Mouse (Mus musculus): Measurements from ENCODE around the gene Itsn1.

DNA sequence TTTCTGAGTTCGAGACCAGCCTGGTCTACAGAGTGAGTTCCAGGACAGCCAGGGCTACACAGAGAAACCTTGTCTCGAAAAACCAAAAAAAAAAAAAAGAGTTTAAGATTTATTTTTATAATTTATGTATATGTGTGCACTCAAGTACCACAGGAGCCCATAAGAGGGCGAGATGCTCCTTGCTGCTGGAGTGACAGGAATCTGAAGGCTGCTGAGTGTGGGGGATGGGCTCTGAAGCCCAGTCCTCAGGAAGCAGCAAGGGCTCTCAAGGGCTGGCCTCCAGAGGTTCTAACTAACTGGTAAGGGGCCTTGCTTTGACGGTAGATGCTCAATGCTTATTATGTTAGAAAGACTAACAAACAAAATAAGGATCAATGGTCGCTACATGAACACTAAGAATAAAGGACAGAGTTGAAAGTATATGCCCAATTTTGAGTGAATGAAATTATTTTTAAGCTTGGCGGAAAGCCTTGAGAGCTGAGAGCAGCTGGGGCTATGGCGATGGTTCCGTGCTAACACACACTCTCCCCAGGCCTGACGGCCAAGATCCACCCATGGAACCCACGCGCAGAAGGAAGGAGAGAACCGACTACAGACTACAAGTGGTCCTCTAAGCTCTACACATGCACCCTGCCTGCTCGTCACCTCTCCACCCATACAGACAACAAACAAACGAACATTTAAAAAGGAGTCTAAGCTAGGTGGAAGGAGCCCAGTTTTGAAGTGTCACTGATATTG, 24.3 kb upstream of the Itsn1 start:
- peak; percentile 36 for TF ChIP-seq CTCF (IDR thresholded peaks at IDR 0.05; ENCODE audit: low read depth)
- TF ChIP-seq EP300 (optimal IDR thresholded peaks at IDR 0.05), result no peak
